Comparison of ENCODE assay signal across 7 mouse cellular contexts in the genomic region with DNA sequence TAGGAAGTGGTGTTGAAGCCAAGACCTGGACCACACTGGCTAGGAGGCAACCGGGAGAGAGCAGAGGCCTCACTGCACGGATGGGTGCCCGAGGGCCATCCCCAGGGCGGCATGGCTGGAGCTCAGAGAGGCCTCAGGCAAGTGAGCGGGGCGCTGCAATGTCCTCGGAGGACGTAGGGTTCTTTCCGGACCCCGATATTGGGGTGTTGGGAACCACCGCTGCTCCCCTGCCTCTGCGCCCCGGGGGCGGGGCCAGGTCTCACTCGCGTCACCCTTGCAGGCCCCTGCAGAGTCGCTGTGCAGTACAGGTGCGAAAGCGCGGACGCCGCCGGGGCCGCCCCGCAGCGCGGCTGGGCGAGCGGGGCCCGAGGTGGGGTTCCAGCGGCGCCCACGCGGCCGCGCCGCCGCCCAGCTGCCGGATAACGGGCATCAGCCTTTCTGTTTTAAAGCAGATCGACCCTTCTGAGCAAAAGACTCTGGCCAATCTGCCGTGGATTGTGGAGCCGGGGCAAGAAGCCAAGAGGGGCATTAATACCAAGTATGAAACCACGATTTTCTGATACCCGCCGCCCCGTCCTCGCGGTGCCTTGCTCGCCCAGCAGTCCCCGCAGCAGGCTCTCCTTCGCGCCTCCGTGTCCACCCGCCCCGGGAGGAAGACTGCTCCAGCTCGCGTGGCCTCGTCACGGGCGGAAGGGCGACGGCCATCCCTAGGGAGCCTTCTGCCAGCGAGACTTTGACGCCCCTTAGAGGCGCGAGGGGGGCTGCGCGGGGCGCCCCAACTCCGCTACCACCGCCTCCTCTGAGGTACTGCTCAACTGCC.
A peak's percentile ranks its signal among the peaks of the same experiment; 100 is the strongest.
DNase-seq lines count a peak whose midpoint lies in the region; ATAC-seq and TF ChIP-seq lines count a peak whose summit lies in the region.

No protein-coding gene starts in this region.

- H3K9me3 ChIP-seq in forebrain, embryonic 10.5 days = no peaks in the 10 kb centered on the region
- H3K9me3 ChIP-seq in limb, embryonic 11.5 days (ENCODE audit: control insufficient read depth, low read length) = no peaks in the 10 kb centered on the region

- peak overlapping the region; percentile 63 for H3K4me3 ChIP-seq in forebrain, embryonic 10.5 days
- H3K4me3 ChIP-seq in limb, embryonic 11.5 days (ENCODE audit: low read depth, low read length) = peak overlapping the region; percentile 38
- H3K4me3 ChIP-seq in myocyte = no peak overlapping the region

- 0 out of 2 replicates have a peak, but pooled peaks have one; percentile 17 for ATAC-seq in limb, embryonic 11.5 days (ENCODE audit: insufficient number of reproducible peaks, low FRiP score, low TSS enrichment, low read depth)

- H3K9ac ChIP-seq in limb, embryonic 11.5 days (ENCODE audit: low read length) = peak overlapping the region; percentile 43; the same call in 1 of the 2 replicates

- no peaks in the 10 kb centered on the region for H3K36me3 ChIP-seq in forebrain, embryonic 10.5 days (replicated peaks)
- no peaks in the 10 kb centered on the region for H3K36me3 ChIP-seq in limb, embryonic 11.5 days (ENCODE audit: control insufficient read depth, insufficient read depth, low read length)
- no peaks in the 10 kb centered on the region for H3K36me3 ChIP-seq in myocyte (ENCODE audit: control insufficient read depth, insufficient read depth)

- WGBS in forebrain, embryonic 10.5 days = 1% methylated on average over 72 of the region's 72 CpGs
- WGBS in limb, embryonic 11.5 days = 2% methylated on average over 72 of the region's 72 CpGs

- H3K4me2 ChIP-seq in limb, embryonic 11.5 days (ENCODE audit: low read depth, severe bottlenecking) = peak overlapping the region; percentile 92
- peak overlapping the region; percentile 13 for H3K4me2 ChIP-seq in myocyte (ENCODE audit: low read depth)

- peaks cover 38% of the 10 kb centered on the region for H3K4me1 ChIP-seq in forebrain, embryonic 10.5 days
- 0 out of 2 replicates have a peak, but pooled peaks cover 2% of the 10 kb centered on the region for H3K4me1 ChIP-seq in limb, embryonic 11.5 days (ENCODE audit: control insufficient read depth, insufficient read depth, low read length)

- H3K79me2 ChIP-seq in myocyte (ENCODE audit: control insufficient read depth, insufficient read depth) = no peaks in the 10 kb centered on the region

- peaks cover 71% of the 10 kb centered on the region for H3K27me3 ChIP-seq in forebrain, embryonic 10.5 days (ENCODE audit: poor library complexity, severe bottlenecking)
- H3K27me3 ChIP-seq in limb, embryonic 11.5 days (ENCODE audit: control insufficient read depth, insufficient read depth, low read length) = peaks cover 18% of the 10 kb centered on the region; the same call in 1 of the 2 replicates
- no peaks in the 10 kb centered on the region for H3K27me3 ChIP-seq in myocyte (ENCODE audit: control insufficient read depth, insufficient read depth, insufficient read length)

- H3ac ChIP-seq in myocyte (ENCODE audit: control insufficient read depth, insufficient read length) = no peak overlapping the region

- DNase-seq in CD4-positive helper T cell, adult 2 months (ENCODE audit: low read depth, low spot score) = peak; percentile 15
- DNase-seq in adrenal gland, adult 2 months = peak; percentile 33
- peak; percentile 48 for DNase-seq in forebrain, embryonic 10.5 days (ENCODE audit: extremely low spot score, low spot score)
- peak; percentile 47 to 57 for DNase-seq in heart, postnatal 10 days
- DNase-seq in limb, embryonic 11.5 days (ENCODE audit: low spot score) = peak; percentile 61
- peak; percentile 18 for DNase-seq in yolk sac, embryonic 10.5 days (ENCODE audit: low spot score)

- H3K27ac ChIP-seq in forebrain, embryonic 10.5 days = peak overlapping the region; percentile 72
- no peak overlapping the region for H3K27ac ChIP-seq in limb, embryonic 11.5 days (replicated peaks; ENCODE audit: low read depth, low read length)

- TF ChIP-seq POLR2A in myocyte (IDR thresholded peaks at IDR 0.05; ENCODE audit: insufficient read length, low read depth) = no peak

- intact Hi-C loops in heart, postnatal 10 days (cut with DNase I) = no loop called here

TF ChIP-seq in myocyte, 11 proteins besides CTCF, POLR2A, EP300 and RAD21:
- TF ChIP-seq USF1 (IDR thresholded peaks at IDR 0.05; ENCODE audit: low read depth) = no peak
- no peak for TF ChIP-seq POLR2AphosphoS2 (IDR thresholded peaks at IDR 0.05; ENCODE audit: insufficient read length, low read depth)
- TF ChIP-seq E2F4 (IDR thresholded peaks at IDR 0.05; ENCODE audit: insufficient read depth) = no peak
- TF ChIP-seq MAX (IDR thresholded peaks at IDR 0.05; ENCODE audit: low read depth) = no peak
TF ChIP-seq in myocyte: peak in this region for 0.
